Mouse (Mus musculus): Measurements from ENCODE around the gene Mybph.
"Not testable (repeated sequence)": the region's sequence is repeated elsewhere in the genome, so short reads cannot be mapped to it uniquely, and the experiment has no call there.

The Mybph gene

DNA sequence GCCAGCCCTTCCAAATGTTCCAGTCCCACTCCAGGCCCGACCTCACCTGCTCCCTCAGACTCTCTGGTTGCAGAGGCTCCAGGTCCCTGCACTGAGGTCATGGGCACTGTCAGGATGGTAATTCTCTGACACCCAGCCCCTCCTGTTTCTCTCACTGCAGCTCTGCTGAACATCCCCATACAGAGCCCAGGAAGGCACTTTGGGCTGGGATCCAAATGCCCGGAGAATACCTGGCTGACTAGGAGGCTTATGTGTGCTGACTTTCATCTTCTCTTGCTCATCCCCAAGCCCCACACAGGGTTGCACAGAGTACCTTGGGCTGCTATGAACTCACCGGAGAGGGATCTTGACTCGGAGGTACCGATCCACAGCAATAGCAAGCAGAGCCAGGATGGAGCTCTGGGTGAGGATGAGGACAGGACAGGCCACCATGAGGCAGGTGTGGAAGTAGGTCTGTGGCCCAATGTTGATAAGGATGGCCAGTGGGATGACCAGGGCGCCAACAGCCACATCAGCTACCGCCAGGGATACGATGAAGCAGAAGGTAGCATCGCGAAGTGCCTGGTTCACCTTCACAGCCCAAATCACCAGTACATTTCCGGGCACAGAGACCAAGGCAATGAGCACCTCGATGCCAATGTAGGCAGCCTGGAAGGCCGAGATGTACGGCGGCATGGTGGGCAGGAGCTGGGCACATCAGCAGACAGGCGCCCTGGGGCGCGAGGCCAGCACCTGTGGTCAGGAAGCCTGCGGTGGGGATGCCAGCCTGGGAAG lies 40.6 kb downstream of the Mybph start:
- no peak for DNase-seq (ENCODE audit: low spot score)

DNA sequence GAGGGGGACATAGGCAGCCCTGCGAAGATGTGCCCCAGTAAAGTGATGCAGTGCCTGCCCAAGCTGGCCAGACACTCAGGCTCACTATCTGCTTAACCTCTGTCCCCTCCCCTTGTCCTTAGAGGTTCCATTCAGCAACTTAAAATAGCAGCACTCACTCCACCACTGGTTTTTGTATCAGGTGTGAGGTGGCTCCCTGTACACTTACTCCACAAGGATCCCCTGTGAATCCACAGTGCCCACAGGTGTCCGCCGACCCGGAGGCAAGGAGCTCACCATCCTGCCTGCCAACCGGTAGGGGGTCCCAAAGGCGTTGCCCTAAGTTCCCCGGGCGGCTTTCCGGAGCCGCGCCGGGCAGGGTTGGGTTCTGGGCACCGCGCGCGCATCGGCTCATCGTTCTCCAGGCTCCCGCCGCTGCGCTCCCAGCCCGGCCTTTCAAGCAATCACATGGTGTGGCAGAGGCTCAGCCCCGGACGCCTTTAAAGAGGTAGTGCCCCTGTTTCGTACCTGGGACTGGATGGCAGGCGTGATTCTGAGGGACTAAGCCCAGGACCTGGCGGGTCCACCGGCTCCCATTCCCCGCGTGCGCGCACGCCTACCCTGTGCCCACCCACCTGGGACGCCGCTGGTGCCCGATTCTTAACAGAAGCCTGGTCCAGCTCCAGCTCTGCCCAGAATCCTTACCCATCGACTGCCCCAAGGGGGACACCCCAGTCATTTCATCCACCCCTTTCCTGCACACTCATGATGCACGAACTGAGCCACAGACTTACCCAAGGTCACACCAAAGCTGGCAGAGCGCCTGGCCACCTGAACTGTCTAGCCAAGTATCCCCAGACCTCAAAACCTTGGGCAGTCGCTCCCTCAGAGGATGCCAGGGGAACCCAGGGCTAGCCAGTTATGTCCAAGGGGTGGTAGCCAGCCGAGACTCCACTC lies 41.5 kb downstream of the Mybph start:
- DNase-seq (ENCODE audit: low spot score): peak; percentile 50

- no peak for DNase-seq (ENCODE audit: low spot score)
Measured at GRCm38 (mm10) chr1:134235391-134235921, 42.2 kb downstream of the Mybph start, which contains the start of gene Adora1. Gene Adora1 (minus strand): TSS chr1:134235431.

DNA sequence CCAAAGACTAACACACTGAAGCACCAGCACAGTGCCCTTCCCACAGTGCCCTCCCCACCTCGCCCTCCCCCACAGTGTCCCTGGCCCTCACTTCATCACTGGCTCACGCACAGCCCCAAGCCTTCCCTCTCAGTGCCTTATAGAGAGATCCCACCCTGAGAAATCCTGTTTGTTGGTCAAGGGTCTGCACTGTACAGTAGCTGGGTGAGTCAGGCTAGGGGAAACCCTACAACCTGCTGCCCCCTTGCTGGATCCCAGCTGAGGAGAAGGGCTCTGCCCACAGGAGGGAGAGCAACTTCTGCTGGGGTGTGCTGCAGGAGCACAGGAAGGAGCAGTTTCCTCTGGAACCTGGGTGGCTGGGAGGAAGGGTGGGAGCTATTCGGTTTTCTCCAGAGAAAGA lies 42.9 kb downstream of the Mybph start:
- DNase-seq (ENCODE audit: low spot score): no peak

GRCm38 (mm10) chr1:134237438-134237837 lies 44.2 kb downstream of the Mybph start:
- DNase-seq (ENCODE audit: low spot score): no peak

- DNase-seq (ENCODE audit: low spot score): no peak
Measured at GRCm38 (mm10) chr1:134240701-134241100, 47.5 kb downstream of the Mybph start.

DNA sequence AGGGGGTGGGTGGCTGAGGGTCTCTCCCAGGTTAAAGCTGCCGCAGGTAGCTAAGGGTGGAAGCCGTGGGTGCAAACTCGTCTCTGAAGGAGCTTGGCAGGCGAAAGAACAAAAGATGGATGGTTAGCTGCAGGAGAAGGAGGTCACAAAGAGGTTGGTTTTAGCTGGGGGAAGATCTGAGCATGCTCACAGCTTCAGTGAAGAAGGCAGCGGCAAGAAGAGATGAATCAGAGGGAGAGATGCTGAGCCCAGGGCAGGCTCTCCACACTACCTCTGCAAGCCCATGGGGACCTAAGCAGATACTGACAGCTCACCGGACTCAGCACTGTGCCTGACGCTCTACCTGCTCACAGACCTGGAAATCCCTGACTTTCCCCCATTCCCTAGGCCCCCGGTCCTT lies 48.0 kb downstream of the Mybph start:
- DNase-seq (ENCODE audit: low spot score): no peak

DNA sequence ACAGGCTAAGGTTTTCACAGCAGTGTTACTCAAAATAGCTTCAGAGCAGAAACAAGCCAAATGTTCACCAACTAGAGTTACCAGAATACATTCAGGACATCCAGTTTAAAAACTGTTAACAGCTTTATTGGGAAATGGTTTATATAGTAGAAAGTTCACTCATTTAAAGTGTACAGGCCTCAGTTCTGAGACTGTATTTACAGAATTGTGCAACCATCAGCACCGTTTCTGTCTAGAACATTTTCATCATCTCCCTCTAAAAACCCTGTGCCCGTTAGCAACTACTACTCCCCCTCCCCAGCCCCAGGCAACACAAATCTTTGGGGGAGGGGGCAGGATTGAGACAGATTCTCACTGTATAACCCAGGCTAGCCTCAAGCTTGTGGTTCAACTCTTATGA lies 49.0 kb downstream of the Mybph start:
- DNase-seq (ENCODE audit: low spot score): no peak

DNA sequence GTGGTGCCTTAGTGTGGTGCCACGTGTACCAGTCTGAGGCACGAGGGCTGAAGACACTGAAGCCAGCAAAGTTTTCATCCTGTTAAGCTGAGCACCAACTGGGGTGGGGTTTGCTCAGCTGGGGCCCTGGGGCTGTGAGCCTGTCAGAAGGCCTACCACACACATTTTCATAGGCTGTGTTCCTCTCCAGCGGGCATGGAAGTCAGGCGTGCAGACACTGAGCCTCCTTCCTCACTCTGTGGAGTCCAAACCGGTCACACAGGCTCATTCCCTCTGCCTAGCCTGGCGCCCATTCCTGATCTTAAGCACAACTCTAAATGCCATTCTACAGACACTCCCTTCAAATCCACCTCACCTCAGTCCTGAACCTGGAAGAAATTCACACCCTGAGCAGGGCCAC lies 50.3 kb downstream of the Mybph start:
- no peak for DNase-seq (ENCODE audit: low spot score)

DNA sequence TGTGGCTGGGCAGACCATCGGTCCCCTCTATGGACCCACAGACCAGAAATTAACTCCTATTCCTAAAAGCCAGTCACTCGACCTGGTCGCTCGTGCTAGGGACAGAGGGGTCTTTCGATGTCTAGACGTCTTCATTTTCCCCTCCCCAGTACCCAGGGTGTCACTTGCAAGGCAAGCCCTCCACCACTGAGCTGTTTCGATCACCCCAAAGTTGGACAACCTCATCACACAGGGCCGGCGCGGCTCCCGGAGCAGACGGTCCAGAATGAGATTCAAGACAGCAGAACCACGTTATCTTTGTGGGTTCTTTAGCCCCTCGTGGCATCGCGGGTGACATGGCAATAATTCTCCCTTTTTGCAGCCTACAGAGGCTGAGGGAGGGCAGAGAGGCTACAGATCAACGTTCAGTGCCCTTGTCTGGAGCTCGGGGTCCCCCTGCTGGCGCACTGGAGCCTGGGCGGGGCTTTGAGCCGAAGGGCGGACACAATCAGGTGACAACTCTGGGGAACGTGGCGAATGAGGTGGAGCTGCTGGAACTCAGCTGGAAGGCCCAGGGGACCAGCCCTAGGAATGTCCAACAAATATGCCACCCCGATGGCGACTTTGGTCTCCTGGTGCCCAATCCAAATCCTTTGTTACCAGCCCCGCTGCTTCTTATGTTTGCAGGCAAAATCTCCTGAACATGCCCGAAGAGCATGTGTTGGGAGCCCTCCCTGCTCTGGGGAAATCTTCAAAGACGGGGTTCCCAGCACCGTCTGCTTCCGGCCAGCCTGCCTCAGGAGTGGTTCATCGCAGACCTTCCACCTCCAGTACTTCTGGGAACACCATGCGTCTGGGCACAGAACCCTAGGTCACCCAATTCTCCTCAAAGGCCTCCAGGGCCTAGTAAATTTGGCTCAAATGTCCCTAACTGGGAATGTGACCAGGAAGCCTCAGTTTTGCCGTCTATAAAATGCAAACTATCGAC lies 51.0 kb downstream of the Mybph start:
- DNase-seq (ENCODE audit: low spot score): peak; percentile 89

- no peak for DNase-seq (ENCODE audit: low spot score)
Measured at GRCm38 (mm10) chr1:134245004-134245717, 51.9 kb downstream of the Mybph start.

GRCm38 (mm10) chr1:134246590-134246989 lies 53.3 kb downstream of the Mybph start:
- no peak for DNase-seq (ENCODE audit: low spot score)

DNA sequence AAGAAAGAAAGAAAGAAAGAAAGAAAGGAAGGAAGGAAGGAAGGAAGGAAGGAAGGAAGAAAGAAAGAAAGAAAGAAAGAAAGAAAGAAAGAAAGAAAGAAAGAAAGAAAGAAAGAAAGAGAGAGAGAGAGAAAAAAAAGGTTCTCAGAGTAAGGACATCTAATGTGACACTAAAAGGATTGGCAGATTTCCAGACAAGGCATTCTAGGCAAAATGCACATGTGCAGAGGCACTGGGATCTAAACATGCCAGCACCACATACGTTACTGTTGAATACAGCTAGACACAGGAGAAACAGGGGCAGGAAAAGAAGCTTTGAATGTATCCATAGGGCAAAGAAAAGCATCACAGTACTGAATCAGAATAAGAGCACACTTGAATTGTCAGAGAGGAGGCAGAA lies 56.4 kb downstream of the Mybph start:
- DNase-seq (ENCODE audit: low spot score): not testable (repeated sequence)
